Mouse (Mus musculus): ENCODE data around the gene Ntng2. TPM values are rescaled to one million over a fixed set of nuclear protein-coding genes. Genes with fewer than 3 reads are reported as not detected.

Gene Ntng2
- polyA plus RNA-seq, 1 experiment from 2014 or later, result 4.1 TPM

GRCm38 (mm10) chr2:29235026-29235425, 17.8 kb downstream of the Ntng2 start:
- H3K9me3 ChIP-seq (replicated peaks), result no peaks in the 10 kb centered on the region
- H3K27ac ChIP-seq, result no peak overlapping the region
- ATAC-seq (replicated peaks; ENCODE audit: low FRiP score), result no peak
- H3K36me3 ChIP-seq, result no peaks in the 10 kb centered on the region
- peaks cover 25% of the 10 kb centered on the region; the same call in 1 of the 2 replicates for H3K27me3 ChIP-seq
- 0 out of 2 replicates have a peak overlapping the region, but pooled peaks have one; percentile 16 for H3K4me2 ChIP-seq
- WGBS, result 80% methylated on average over 3 of the region's 3 CpGs
- H3K9ac ChIP-seq, result no peak overlapping the region
- H3K4me3 ChIP-seq (replicated peaks), result no peak overlapping the region
- peaks cover 18% of the 10 kb centered on the region for H3K4me1 ChIP-seq

- WGBS, result 64% methylated on average over 4 of the region's 4 CpGs
- Histone ChIP-seq H3K36me3 (no peaks in the 10 kb centered on the region), H3K27me3 (peaks cover 17% of the 10 kb centered on the region; the same call in 1 of the 2 replicates), H3K27ac (no peak overlapping the region), H3K4me1 (peaks cover 13% of the 10 kb centered on the region), H3K4me2 (no peak overlapping the region), H3K9ac (no peak overlapping the region), H3K4me3 (replicated peaks) (no peak overlapping the region), H3K9me3 (replicated peaks) (no peaks in the 10 kb centered on the region)
- no peak for ATAC-seq (replicated peaks; ENCODE audit: low FRiP score)
Observed at GRCm38 (mm10) chr2:29234002-29234401, 18.8 kb downstream of the Ntng2 start.

GRCm38 (mm10) chr2:29230191-29230835, 22.5 kb downstream of the Ntng2 start:
- Histone ChIP-seq H3K4me2 (no peak overlapping the region), H3K4me3 (replicated peaks) (no peak overlapping the region), H3K9me3 (replicated peaks) (no peaks in the 10 kb centered on the region), H3K27me3 (no peaks in the 10 kb centered on the region), H3K36me3 (no peaks in the 10 kb centered on the region), H3K27ac (no peak overlapping the region), H3K4me1 (peaks cover 13% of the 10 kb centered on the region), H3K9ac (no peak overlapping the region)
- WGBS, result 68% methylated on average over 9 of the region's 9 CpGs
- no peak for ATAC-seq (replicated peaks; ENCODE audit: low FRiP score)

- no peaks in the 10 kb centered on the region for H3K4me1 ChIP-seq
- no peak for ATAC-seq (replicated peaks; ENCODE audit: low FRiP score)
- H3K9ac ChIP-seq, result no peak overlapping the region
- H3K4me3 ChIP-seq (replicated peaks), result no peak overlapping the region
- no peaks in the 10 kb centered on the region for H3K27me3 ChIP-seq
- H3K27ac ChIP-seq, result no peak overlapping the region
- no peaks in the 10 kb centered on the region for H3K36me3 ChIP-seq
- no peak overlapping the region for H3K4me2 ChIP-seq
- 68% methylated on average over 4 of the region's 4 CpGs for whole genome bisulfite sequencing
- H3K9me3 ChIP-seq (replicated peaks), result no peaks in the 10 kb centered on the region
Observed at GRCm38 (mm10) chr2:29226671-29227070, 26.1 kb downstream of the Ntng2 start.

GRCm38 (mm10) chr2:29223591-29224262, 29.1 kb downstream of the Ntng2 start:
- Histone ChIP-seq H3K9me3 (replicated peaks) (no peaks in the 10 kb centered on the region), H3K4me1 (no peaks in the 10 kb centered on the region), H3K27me3 (no peaks in the 10 kb centered on the region), H3K4me2 (no peak overlapping the region), H3K27ac (no peak overlapping the region), H3K36me3 (no peaks in the 10 kb centered on the region), H3K4me3 (replicated peaks) (no peak overlapping the region), H3K9ac (no peak overlapping the region)
- ATAC-seq (replicated peaks; ENCODE audit: low FRiP score), result no peak
- WGBS, result 58% methylated on average over 7 of the region's 7 CpGs

- 4% methylated on average over 4 of the region's 4 CpGs for WGBS
- H3K4me3 ChIP-seq (replicated peaks), result no peak overlapping the region
- H3K4me2 ChIP-seq, result no peak overlapping the region
- no peaks in the 10 kb centered on the region for H3K36me3 ChIP-seq
- no peak for ATAC-seq (replicated peaks; ENCODE audit: low FRiP score)
- H3K4me1 ChIP-seq, result no peaks in the 10 kb centered on the region
- H3K27ac ChIP-seq, result no peak overlapping the region
- no peaks in the 10 kb centered on the region for H3K27me3 ChIP-seq
- H3K9me3 ChIP-seq (replicated peaks), result no peaks in the 10 kb centered on the region
- no peak overlapping the region for H3K9ac ChIP-seq
Observed at GRCm38 (mm10) chr2:29222302-29222701, 30.5 kb downstream of the Ntng2 start.

- no peak overlapping the region for H3K4me3 ChIP-seq (replicated peaks)
- WGBS, result 85% methylated on average over 5 of the region's 5 CpGs
Observed at GRCm38 (mm10) chr2:29218831-29219230, 34.0 kb downstream of the Ntng2 start.

GRCm38 (mm10) chr2:29217897-29218296, 34.9 kb downstream of the Ntng2 start:
- Histone ChIP-seq H3K36me3 (no peaks in the 10 kb centered on the region), H3K4me3 (replicated peaks) (no peak overlapping the region), H3K9me3 (replicated peaks) (no peaks in the 10 kb centered on the region), H3K9ac (no peak overlapping the region), H3K27me3 (no peaks in the 10 kb centered on the region), H3K27ac (no peak overlapping the region), H3K4me1 (no peaks in the 10 kb centered on the region), H3K4me2 (no peak overlapping the region)
- 76% methylated on average over 10 of the region's 10 CpGs for WGBS
- no peak for ATAC-seq (replicated peaks; ENCODE audit: low FRiP score)

More at GRCm38 (mm10) chr2:29218831-29219230, 34.0 kb downstream of the Ntng2 start:
- ATAC-seq (replicated peaks; ENCODE audit: low FRiP score), result no peak
- Histone ChIP-seq H3K9ac (no peak overlapping the region), H3K27me3 (no peaks in the 10 kb centered on the region), H3K4me1 (no peaks in the 10 kb centered on the region), H3K4me2 (no peak overlapping the region), H3K27ac (no peak overlapping the region), H3K36me3 (no peaks in the 10 kb centered on the region), H3K9me3 (replicated peaks) (no peaks in the 10 kb centered on the region)

GRCm38 (mm10) chr2:29217042-29217441, 35.8 kb downstream of the Ntng2 start:
- WGBS, result 81% methylated on average over 5 of the region's 5 CpGs
- Histone ChIP-seq H3K4me1 (no peaks in the 10 kb centered on the region), H3K27me3 (no peaks in the 10 kb centered on the region), H3K36me3 (no peaks in the 10 kb centered on the region), H3K9ac (no peak overlapping the region), H3K4me3 (replicated peaks) (no peak overlapping the region), H3K27ac (no peak overlapping the region), H3K9me3 (replicated peaks) (no peaks in the 10 kb centered on the region), H3K4me2 (no peak overlapping the region)
- no peak for ATAC-seq (replicated peaks; ENCODE audit: low FRiP score)

- Histone ChIP-seq H3K4me3 (replicated peaks) (no peak overlapping the region), H3K27me3 (no peaks in the 10 kb centered on the region), H3K27ac (no peak overlapping the region), H3K4me2 (no peak overlapping the region), H3K4me1 (no peaks in the 10 kb centered on the region), H3K36me3 (no peaks in the 10 kb centered on the region), H3K9ac (no peak overlapping the region), H3K9me3 (replicated peaks) (no peaks in the 10 kb centered on the region)
- ATAC-seq (replicated peaks; ENCODE audit: low FRiP score), result 0 out of 2 replicates have a peak, but pooled peaks have one; percentile 25
- 53% methylated on average over 8 of the region's 8 CpGs for WGBS
Observed at GRCm38 (mm10) chr2:29216286-29217012, 36.4 kb downstream of the Ntng2 start.

- no peak overlapping the region for H3K4me3 ChIP-seq (replicated peaks)
- H3K27me3 ChIP-seq, result peaks cover 12% of the 10 kb centered on the region; the same call in 1 of the 2 replicates
- no peak overlapping the region for H3K9ac ChIP-seq
- no peaks in the 10 kb centered on the region for H3K36me3 ChIP-seq
- H3K9me3 ChIP-seq (replicated peaks), result no peaks in the 10 kb centered on the region
- no peak overlapping the region for H3K27ac ChIP-seq
- 7% methylated on average over 8 of the region's 8 CpGs for WGBS
- no peak for ATAC-seq (replicated peaks; ENCODE audit: low FRiP score)
- no peak overlapping the region for H3K4me2 ChIP-seq
- no peaks in the 10 kb centered on the region for H3K4me1 ChIP-seq
Observed at GRCm38 (mm10) chr2:29206156-29206555, 46.6 kb downstream of the Ntng2 start.
